Mouse (Mus musculus) testis, postnatal 14 days (tissue): ENCODE measurements around the gene Deup1.

Experiments used
- DNase-seq: peaks from one replicate; pipeline ENCODE4 v3.0.0; 2021; ENCODE audit warnings: low spot score

Gene Deup1

DNA sequence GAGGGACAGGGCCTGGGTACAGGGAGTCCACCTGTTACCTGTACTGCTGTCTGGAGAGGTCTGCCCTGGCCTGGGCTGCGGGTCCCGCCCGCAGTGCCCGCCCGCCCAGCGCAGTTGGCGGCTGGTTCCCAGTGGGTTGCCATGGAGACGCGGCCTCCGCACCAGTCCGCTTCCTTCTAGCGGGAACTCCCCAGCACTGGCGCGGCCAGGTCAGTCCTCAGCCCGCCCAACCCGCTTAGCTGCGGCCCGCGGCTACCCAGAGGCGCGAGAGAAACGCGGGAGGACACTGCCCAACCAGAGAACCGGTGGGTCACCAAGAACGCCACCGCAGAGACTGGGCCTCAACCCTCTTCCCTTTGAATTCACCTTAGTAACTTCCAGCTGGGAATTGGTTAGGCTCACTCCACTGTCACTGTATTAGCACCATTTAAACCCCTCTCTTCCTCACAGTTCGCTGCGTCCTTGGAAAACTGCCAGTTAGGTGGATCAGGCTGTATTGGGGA is at the start of gene Deup1:
Gene Deup1 (minus strand): TSS at position 149 of the 503 bp plus-strand sequence.
- DNase-seq = peak; percentile 75

- no peak for DNase-seq
These were observed 44.5 kb upstream of the Deup1 start for GRCm38 (mm10) chr9:15672251-15672650.

GRCm38 (mm10) chr9:15670002-15670527 is 42.3 kb upstream of the Deup1 start:
- no peak for DNase-seq

GRCm38 (mm10) chr9:15669452-15669851 is 41.7 kb upstream of the Deup1 start:
- DNase-seq = no peak

- DNase-seq = no peak
These were observed 36.9 kb upstream of the Deup1 start for GRCm38 (mm10) chr9:15664606-15665005.

DNA sequence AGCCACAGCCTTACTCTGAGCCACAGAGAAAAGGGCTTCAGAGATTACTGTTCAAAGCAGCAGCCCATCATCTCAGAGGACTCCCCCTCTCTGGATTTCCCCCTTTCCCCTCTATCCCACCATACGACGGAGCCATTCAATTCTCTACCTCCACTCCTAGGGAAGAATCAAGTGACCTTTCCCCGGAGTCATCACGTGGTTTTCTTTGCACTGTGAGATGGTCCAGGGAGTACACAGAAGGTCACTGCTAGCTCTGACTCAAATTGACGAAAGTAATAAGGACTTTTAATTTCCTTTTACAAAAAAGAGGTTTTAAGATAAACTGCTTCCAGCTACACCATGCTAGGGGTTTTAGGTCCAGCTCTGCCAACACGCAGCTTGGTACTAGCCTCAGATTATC is 31.3 kb upstream of the Deup1 start:
- no peak for DNase-seq

DNA sequence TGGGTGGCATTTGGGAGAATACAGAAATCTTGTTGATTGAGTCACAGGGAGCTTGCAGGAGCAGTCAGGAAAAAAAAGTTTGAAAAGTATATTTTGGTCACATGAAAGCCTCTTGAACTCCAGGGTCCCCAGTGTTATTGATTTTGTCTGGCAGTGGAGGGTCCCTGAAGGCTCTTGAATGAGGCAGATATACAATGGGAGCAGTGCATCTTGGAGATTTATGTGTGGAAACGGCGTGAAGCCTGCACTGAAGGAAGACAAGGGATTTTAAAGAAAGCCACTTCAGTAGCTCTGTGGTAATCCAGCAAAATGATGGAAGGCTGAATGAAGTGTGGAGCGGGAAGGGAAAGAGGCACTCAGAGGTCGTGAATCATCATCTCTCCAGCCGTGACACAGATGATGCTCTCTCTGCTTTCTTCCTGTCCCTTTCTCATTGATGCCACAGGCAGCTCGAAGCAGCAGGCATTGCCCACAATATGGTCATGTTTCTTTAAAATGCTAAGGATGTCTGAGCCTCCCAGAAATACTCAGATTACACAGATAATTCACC is 30.6 kb upstream of the Deup1 start:
- DNase-seq = no peak

GRCm38 (mm10) chr9:15653036-15653435 is 25.3 kb upstream of the Deup1 start:
- no peak for DNase-seq

- no peak for DNase-seq
These were observed 22.2 kb upstream of the Deup1 start for GRCm38 (mm10) chr9:15649977-15650376.

GRCm38 (mm10) chr9:15627384-15627783 is 349 bp downstream of the Deup1 start:
- DNase-seq = no peak

- no peak for DNase-seq
These were observed 3.0 kb downstream of the Deup1 start for GRCm38 (mm10) chr9:15624739-15625138.

- DNase-seq = no peak
These were observed 8.0 kb downstream of the Deup1 start for GRCm38 (mm10) chr9:15619767-15620166.

GRCm38 (mm10) chr9:15619020-15619590 is 8.6 kb downstream of the Deup1 start:
- no peak for DNase-seq

DNA sequence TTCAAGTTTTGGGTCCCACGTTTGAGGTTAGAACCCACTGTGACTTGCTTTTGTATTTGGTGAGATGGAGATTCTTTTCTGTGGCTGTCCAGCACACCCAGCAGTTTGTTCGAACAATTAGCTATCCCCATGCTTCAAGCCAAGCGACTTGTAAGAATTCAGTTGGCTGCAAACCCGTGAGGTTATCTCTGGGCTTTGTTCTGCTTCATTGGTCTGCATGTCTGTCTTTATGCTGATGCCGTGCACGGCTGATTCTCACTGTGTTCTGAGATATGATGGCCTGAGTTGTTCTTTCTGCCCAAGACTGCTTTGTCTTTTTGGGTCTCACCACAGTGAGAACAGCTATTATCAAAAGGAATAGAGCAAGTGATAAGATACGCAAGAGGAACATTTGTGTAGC is 10.7 kb downstream of the Deup1 start:
- DNase-seq = no peak

- no peak for DNase-seq
These were observed 11.3 kb downstream of the Deup1 start for GRCm38 (mm10) chr9:15616471-15616870.

DNA sequence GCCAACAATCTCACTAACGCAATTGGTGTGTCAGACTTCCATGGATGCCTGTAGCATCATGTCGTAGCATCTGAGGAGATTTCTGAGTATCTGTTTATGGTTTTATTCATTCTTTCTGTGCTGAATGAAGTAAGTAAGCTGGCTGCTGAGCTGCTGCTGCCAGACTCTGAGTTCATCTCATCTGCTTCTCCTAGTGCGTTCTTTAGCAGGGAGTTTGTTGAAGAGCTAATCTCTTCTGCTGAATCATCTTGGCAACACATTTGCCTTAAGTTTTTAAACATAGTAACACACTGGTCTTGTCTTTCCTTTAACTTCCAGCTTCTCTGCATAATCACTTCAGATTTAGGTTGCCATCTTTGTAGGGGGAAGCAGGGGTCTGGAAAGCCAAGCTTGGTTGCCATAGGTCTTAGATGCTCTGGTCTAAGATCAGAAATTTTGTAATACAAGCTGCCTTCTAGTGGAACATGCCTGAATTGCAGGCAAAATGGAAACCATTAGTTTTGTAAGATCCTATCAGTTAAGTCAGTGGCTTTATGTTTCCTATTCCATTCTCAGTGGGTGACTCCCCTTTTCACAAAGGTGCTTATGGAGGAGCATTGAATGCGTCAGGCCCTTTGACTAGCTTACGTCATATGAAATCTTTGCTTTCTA is 18.3 kb downstream of the Deup1 start:
- DNase-seq = no peak

DNA sequence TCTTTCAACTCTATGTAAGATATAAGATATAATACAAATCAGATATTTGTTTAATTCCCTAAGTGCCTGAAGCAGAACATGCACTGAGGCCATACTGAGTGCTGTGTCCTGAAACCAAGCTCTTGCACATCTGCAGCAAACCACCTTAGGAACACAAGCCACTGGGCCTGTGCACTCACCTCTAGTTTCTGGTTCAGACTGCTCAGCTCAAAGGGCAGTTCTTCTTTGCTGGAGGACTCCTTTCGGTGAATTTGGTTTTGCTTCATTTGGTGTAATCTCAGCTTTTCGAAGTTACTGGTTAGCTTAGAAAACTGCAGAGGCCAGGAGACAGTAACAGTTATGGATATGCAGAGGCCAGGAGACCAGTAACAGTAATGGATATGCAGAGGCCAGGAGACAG is 20.1 kb downstream of the Deup1 start:
- DNase-seq = no peak

GRCm38 (mm10) chr9:15603156-15603555 is 24.6 kb downstream of the Deup1 start:
- no peak for DNase-seq

GRCm38 (mm10) chr9:15600859-15601540 is 26.7 kb downstream of the Deup1 start:
- no peak for DNase-seq

DNA sequence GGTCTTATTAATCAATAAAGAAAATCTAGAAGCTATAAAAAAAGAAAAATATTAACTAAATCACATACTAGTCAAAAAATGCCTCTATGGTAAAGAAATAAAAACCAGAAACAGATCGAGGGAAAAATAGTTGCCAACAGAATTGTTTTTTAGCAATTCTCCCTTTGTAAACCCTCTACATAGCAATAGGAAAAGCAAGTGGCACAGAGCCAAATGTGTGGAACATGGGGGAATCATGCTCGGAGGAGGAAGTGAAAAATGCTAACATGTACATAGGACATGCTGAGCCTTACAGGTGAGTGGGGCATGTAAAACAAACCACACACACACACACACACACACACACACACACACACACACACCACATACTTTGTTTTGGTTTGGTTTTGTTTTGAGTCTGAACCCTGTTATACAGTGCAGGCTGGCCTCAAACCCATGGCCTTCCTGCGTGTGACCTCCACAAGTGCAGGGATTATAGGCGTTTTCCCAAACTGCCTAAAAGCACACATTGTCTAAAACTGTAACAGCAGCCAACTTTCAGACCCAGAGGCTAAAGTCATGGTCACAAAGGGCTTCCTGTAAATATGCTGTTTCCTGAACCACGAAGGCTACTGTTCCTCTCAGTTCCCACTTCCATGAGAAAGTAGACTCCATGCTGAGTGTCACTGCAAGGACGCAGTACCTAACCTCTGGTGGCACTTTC is 27.4 kb downstream of the Deup1 start:
- DNase-seq = no peak

- no peak for DNase-seq
These were observed 31.1 kb downstream of the Deup1 start for GRCm38 (mm10) chr9:15596598-15596997.

DNA sequence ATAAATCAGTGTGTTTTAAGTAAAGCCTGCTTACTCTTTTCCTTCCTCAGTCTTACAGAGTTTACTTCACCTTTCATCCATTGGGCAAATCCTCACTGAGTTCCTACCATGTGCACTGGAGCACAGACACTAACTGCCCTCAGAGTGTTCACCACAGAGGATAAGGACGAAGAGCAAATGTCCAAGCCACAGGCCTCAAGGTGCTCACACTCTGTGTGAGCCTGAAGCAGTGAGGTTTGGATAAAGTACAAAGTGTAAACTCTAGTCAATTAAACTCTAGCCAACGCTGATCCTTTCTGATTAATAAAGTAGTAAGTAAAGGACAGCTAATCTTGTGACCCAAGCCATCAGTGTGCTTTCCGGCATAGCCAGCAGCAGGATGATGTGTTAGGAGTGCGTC is 33.6 kb downstream of the Deup1 start:
- DNase-seq = no peak
